Mouse (Mus musculus) gonadal fat pad, adult 2 months (tissue): ENCODE data around the gene Pten. TPM values are rescaled to one million over a fixed set of nuclear protein-coding genes. Genes with fewer than 3 reads are reported as not detected.
"Not testable (repeated sequence)": the region's sequence is repeated elsewhere in the genome, so short reads cannot be mapped to it uniquely, and the experiment has no call there.

Experiments
- DNase-seq: peaks from one replicate; pipeline ENCODE4 v3.0.0-alpha.2; 2012; ENCODE audit warnings: low read depth
- polyA plus RNA-seq: library from polyadenylated mRNA; depleted of rRNA; stranded (reverse); fragments of >200 nt; gene quantifications from 2 replicates; pipeline ENCODE4 v1.2.3, GENCODE M21; 2012

Gene Pten
- polyA plus RNA-seq, 1 experiment = 14.1 TPM

- DNase-seq = no peak
Observed at GRCm38 (mm10) chr19:32808690-32809089, 51.4 kb downstream of the Pten start.

- no peak for DNase-seq
Observed at GRCm38 (mm10) chr19:32809117-32809516, 51.8 kb downstream of the Pten start.

- DNase-seq = no peak
Observed at GRCm38 (mm10) chr19:32818759-32819158, 61.5 kb downstream of the Pten start.

- not testable (repeated sequence) for DNase-seq
Observed at GRCm38 (mm10) chr19:32822959-32823358, 65.7 kb downstream of the Pten start.

GRCm38 (mm10) chr19:32826616-32827015 lies 69.3 kb downstream of the Pten start:
- no peak for DNase-seq

- no peak for DNase-seq
Observed at GRCm38 (mm10) chr19:32829871-32830270, 72.6 kb downstream of the Pten start.

GRCm38 (mm10) chr19:32831286-32831685 lies 74.0 kb downstream of the Pten start:
- no peak for DNase-seq

GRCm38 (mm10) chr19:32840491-32840890 lies 83.2 kb downstream of the Pten start:
- DNase-seq = no peak

GRCm38 (mm10) chr19:32844486-32844885 lies 87.2 kb downstream of the Pten start:
- DNase-seq = no peak

GRCm38 (mm10) chr19:32848041-32848440 lies 90.7 kb downstream of the Pten start:
- DNase-seq = no peak

- no peak for DNase-seq
Observed at GRCm38 (mm10) chr19:32852306-32852705, 95.0 kb downstream of the Pten start.

GRCm38 (mm10) chr19:32861675-32862575 lies 104.6 kb downstream of the Pten start:
- no peak for DNase-seq

GRCm38 (mm10) chr19:32866765-32867164 lies 109.5 kb downstream of the Pten start:
- no peak for DNase-seq

GRCm38 (mm10) chr19:32867181-32867897 lies 110.0 kb downstream of the Pten start:
- DNase-seq = no peak

GRCm38 (mm10) chr19:32868560-32868959 lies 111.3 kb downstream of the Pten start:
- DNase-seq = no peak

GRCm38 (mm10) chr19:32869053-32869680 lies 111.9 kb downstream of the Pten start:
- no peak for DNase-seq

GRCm38 (mm10) chr19:32873904-32874637 lies 116.8 kb downstream of the Pten start:
- DNase-seq = no peak
